Mouse (Mus musculus) urinary bladder, postnatal 4 days (tissue): Measurements from ENCODE around the gene Tbcel.

Experiments
- DNase-seq, 2 experiments: peaks; one replicate each; pipeline ENCODE4 v3.0.0; 2021 to 2022; ENCODE audit warnings: low spot score in 2 of 2

The Tbcel gene

DNA sequence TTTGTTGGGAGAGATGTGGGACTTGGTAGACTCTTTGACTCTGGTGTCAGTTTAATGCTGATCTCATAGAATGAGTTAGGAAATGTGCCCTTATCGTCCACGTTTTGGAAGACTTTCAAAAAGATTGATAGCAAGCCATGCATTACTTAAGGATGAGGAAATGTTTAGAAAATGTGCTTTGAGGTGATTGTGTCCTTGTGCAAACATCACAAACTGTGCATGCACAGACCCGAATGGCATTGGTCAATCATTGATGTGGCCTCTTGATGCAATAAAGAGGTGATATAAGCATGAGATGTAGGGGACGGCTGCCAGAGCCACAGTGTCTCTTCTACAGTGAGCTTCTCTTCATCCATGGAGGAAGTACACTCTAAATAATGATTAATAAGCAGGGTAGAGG, 20.7 kb downstream of the Tbcel start:
- no peak for DNase-seq

DNA sequence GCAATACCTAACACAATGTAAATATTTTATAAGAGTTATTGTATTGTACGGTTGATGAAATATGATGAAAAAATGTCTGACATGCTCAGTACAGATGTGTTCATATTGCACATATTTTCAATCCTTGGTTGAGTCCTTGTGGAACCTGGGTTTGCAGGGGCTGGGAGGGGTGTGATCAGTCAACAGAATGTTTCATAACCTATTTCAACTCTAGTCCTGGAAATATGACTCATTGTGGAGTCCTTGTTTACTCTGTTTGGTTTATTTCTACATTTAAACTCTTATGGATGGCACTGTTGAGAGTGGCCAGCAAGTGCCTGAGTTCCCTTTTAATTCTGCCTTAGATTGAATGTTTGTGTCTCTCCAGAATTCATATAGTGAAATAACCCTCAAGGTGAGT, 22.9 kb downstream of the Tbcel start:
- DNase-seq: no peak

GRCm38 (mm10) chr9:42482944-42483343, 24.7 kb downstream of the Tbcel start:
- no peak for DNase-seq

DNA sequence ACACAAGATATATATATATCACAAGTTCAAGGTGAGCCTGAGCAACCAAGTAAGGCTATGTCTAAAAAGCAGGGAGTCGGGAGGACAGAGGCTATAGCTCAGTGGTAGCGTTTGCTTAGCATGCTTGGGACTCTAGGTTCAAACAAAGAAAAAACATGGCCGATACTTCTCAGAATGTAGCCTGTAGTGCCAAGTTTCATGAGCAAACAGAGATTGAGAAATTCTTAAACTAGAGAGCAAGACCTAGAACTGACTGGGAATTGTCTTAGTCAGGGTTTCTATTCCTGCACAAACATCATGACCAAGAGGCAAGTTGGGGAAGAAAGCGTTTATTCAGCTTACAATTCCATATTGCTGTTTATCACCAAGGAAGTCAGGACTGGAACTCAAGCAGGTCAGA, 31.4 kb downstream of the Tbcel start:
- no peak for DNase-seq

DNA sequence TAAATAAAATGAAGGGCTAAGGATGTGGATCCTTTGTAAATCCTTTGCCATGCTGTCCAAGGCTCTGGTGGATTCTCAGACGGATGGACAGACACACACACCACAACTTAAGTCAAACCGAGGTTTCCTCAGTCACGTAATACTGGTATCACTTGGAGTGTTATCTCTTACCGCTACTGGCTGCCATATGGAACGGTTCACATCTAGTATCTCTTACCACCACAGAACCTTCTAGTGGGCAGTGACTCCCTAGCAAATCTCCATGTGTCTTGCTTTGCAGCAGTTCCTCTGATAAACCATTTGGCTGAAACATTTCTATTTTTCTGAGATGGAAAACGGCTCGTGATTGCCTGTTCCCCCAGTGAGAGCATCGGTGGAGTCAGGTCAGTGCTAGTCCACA, 33.4 kb downstream of the Tbcel start:
- no peak for DNase-seq

GRCm38 (mm10) chr9:42471921-42472747, 35.5 kb downstream of the Tbcel start:
- peak; percentile 84 to 90 for DNase-seq

GRCm38 (mm10) chr9:42471214-42471613, 36.4 kb downstream of the Tbcel start:
- peak in 1 of 2 experiments; percentile 40 for DNase-seq

DNA sequence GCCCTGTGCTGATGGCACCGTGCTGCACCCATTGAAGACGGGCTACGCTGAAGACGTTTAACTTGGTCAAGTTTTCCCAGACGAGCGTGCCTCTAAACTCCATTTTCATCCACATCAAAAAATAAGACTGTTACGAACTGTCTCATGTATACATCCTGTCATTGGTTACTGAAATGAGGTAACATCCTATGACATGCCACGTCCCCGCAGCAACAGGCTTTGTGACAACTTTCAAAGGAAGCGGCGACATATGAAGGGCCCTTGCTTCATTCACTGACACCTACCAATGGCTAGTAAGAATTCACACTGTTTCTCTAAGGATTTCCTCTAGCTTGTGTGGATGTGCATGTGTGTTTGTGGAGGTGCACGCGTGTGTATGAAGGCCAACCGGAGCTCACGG, 38.3 kb downstream of the Tbcel start:
- no peak for DNase-seq

DNA sequence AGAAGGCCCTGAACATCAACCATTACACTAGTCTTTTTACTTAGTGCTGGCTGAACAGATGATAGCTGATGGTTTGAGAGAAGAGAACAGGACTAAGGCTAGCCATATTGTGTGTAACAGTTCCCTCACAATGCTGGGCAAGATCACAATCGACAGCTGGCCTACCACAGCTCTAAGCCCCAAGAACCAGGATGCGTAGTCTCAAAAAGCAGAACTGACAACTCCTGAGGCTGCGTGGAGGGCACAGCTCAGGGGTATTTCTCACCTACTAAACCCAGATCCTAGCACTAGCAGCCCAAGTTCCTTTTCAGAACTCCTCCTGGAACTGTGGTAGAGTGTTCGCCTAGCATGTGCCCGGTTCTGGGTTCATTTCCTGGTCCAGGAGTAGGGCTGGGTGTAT, 39.2 kb downstream of the Tbcel start:
- no peak for DNase-seq

DNA sequence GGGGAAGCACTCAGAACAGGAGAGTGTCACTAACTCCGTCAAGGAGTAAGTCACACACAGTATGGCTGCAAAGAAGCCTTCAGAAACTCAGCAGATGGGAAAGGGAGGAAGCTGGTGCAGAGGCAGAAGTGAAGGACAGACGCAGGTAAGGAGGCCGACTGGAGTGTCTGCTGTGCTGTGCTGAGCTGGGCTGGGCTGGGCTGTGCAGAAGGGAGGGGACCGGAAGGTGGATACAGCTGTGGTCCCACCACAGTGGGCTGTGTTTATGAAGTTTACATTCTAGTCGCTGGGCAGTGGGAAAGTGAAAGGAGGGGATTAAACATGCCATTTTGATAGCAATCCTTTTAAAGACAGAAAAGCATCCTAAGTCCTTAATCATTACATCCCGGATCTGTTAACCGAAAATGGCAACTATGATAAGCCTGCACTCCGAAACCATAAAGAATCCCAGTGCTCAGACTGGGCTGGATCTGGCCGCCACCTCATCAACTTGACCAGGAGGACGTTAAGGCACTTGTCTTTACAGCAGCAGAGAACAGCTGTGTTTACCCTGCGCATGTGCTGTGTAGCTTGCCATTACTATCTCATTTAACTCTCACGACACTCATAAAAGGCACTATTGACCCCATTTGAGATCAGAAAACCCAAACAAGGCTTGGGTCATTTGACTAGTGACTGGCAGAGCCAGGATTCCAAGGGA, 40.3 kb downstream of the Tbcel start:
- DNase-seq: no peak

- DNase-seq: no peak
Observed at GRCm38 (mm10) chr9:42465661-42466091, 41.9 kb downstream of the Tbcel start.

DNA sequence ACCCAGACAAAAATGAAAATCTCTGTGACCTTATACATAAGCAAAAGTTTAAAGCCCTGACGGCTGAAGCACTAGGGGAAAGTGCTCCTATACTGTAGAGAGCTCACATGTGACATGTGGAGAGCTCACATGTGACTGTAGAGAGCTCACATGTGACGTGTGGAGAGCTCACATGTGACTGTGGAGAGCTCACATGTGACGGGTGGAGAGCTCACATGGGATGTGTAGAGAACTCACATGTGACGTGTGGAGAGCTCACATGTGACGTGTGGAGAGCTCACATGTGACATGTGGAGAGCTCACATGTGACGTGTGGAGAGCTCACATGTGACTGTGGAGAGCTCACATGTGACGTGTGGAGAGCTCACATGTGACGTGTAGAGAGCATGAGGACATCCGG, 43.4 kb downstream of the Tbcel start:
- DNase-seq: no peak

DNA sequence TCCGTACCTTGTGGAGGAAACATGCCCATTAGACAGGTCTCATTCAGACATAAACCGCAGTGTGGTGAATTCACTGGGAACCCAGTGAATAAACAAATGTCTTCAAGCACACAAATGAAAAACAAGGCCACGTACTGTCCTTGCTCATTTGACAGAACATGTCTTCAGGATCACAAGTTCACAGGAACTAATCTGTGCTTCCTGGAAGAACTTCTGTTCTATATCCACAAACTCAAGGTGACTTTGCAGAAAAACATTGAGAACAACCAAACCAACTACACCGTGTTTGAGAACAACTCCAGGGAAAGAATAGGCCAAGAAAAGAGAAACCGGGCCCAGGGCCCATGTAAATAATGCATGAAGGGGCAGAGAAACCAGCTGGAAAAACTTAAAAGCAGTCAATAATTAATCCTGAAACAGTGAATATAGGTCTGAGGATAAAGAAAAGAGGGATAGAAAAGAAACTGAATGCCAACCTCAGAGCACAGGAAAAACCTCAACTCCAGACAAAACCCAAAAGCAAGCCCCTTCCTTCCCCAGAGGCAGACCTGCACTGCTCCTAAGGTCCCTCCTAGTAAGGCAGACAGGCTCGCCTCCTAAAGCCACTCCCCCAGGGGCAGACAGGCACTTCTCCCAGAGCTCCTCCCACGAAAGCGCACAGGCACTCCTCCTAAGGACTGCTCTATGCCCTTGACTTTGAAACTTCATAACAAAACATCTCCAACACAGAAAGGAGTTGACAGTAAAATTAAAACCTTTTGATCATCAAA, 44.2 kb downstream of the Tbcel start:
- no peak for DNase-seq

DNA sequence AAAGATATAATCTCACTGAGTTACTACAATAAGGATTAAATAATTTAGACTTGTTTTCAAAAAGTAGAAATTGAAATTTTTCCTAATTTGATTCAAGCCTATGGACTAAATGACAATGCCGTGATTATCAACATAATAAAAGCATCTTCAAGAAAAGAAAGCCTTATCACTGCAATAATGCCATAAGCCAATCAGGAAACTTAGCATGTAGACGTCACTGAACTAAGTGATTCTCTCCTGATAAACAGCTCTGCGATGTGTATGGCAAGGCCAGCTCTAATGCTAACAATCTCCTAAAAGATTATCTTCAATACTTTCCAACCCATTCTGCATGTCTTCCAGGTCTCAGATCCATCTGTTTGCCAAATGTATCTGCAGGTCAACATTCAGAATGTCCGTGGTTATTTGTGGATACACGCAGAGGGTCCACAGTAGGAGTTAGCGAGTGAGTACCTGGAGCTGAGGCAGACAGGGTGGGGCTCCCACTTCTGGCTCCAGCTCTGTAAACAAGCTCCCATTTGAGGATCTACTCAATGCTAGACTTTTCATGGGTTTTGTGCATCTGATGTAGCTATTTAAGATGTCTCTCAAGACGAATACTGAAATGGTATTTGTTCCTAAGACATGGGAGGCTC, 44.9 kb downstream of the Tbcel start:
- DNase-seq: no peak

DNA sequence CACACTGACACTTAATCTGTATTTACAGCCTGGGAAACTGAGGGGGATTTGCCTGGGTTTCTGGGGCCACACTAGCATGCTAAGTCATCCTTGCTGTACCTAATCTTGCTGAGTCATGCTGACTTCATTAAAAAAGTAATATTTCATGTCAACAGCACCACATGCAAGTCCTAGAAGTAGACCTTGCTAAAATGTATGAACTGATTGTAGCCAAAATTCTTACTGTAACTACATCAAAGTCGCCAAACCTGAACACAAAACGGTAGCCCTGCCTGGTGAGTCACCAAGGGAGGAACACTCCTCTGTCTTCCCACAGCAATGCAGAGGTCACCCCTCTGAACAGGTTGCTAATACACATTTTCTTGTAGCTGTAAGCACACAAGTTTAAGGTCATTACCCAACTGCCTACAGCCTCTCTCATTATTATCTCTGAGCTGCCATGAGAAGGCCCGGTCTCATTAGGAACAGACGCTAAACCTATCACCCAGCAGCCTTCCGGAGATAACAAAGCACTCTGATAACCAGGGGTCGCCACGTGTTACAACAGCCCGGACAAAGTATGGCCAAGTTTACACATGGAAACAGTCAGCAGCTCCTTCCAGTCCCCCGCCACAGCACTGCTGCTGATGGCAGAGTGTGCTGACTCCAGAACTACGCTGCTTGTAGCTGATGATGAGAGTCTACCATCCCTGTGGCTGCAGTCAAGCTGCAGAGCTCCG, 46.1 kb downstream of the Tbcel start:
- no peak for DNase-seq

GRCm38 (mm10) chr9:42460353-42460752, 47.3 kb downstream of the Tbcel start:
- DNase-seq: no peak

- no peak for DNase-seq
Observed at GRCm38 (mm10) chr9:42459736-42460135, 47.9 kb downstream of the Tbcel start.

DNA sequence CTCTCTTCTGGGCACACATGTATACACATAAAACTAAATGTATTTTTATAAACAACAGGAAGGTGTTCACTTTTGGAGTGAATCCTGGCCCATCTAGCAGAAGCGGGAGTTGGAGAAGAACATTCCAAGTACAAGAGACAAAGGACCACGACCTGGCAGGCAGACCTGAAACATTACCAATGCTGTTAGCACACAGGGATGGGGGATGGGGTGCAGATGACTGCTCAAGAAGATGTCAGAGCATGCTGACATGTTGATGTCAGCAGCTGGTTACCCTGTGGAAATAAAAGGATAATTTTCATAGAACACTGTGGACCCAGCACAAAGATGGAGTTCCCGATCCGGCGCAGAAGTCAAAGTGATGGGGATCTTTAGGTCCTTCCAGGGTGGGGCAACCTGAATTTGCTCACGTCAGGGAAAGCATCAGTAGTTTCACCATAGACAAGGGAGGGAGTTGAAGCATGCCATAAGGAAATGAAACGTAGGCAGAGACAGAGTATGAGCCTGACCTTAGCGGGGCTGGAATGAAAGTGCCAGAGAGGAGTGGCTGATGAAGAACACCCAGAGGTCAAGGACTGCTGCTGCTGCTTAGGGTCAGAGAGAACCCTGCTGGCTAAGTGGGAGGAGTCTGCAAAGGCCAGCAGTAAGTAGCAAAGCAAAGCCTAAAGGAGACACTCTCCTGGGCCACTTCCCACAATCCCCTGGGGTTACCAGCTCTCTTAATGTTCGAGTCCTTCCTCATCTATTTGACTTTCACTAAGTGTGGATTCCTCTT, 48.7 kb downstream of the Tbcel start:
- DNase-seq: no peak

DNA sequence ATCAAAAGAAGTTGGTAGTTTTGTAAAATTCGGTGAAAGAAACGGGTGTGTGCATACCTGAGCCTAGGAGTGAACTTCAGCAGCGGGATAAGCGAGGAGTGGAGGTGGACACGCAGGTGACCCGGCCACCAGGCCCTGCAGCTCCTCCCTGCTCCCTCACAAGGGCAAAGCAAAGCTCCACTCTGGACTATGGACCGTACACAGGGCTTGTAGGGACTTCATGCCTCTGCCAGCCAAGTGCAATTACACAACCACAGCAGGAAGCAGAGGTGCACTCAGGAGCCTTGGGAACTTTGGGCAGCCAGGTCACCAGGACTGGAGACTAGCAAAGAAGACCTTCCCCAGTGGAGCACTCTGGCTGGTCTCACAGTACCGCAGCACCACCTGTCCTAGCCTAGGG, 50.1 kb downstream of the Tbcel start:
- no peak for DNase-seq

DNA sequence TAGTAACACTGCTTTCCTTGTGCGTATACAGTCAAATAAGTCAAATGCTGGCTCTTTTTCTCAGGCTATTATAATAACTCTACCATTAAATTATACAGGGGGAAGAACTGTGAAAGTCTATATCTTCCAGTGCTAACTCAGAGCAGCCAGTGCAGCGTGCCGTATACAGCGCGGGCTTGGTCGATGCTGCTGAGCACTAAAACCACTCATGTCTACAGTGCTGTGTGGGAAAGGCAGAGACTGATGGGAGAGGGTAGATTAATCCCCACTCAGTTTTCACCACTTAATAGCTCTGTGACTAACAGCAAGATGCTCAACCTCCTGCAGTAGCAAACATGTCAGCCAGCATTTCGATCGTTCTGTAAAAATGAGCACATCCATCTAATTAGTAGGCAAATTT, 53.2 kb downstream of the Tbcel start:
- no peak for DNase-seq

DNA sequence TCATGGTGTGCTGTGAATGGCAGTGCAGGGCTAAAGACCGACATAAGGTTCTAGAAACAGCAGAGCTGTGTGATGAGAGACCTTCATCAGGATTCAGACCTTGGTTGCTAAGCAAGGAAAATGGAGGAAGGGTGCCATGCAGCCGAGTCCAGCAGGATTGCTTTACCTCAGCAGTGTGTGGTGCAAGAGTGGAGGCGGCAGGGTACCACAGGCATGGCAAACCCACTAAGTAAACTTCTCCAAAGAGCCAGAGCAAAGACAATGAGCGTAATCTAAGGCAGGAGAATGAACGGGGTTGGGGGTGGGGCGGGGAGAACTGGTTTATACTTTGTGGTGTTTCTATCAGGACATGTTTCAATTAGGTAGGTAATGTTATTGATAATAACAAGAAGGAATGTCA, 58.6 kb downstream of the Tbcel start:
- no peak for DNase-seq
